Mouse (Mus musculus) cerebellum, postnatal 4 days (tissue): Measurements from ENCODE around the gene Tmem38b.
"Not testable (repeated sequence)": the region's sequence is repeated elsewhere in the genome, so short reads cannot be mapped to it uniquely, and the experiment has no call there.

Experiments
- DNase-seq, 2 experiments: peaks; one replicate each; pipeline ENCODE4 v3.0.0; 2022; ENCODE audit warnings: low spot score in 2 of 2, mixed read lengths in 1 of 2

Tmem38b gene

GRCm38 (mm10) chr4:53825821-53826605 lies at the start of gene Tmem38b:
Gene Tmem38b (plus strand): TSS chr4:53826045.
- peak; percentile 50 to 85 for DNase-seq

- no peak for DNase-seq
Measured at GRCm38 (mm10) chr4:53781396-53781795, 44.4 kb upstream of the Tmem38b start.

GRCm38 (mm10) chr4:53782216-53783070 lies 43.4 kb upstream of the Tmem38b start:
- DNase-seq, result no peak

GRCm38 (mm10) chr4:53785746-53786398 lies 40.0 kb upstream of the Tmem38b start:
- no peak for DNase-seq

- DNase-seq, result no peak
Measured at GRCm38 (mm10) chr4:53786851-53787250, 39.0 kb upstream of the Tmem38b start.

- no peak for DNase-seq
Measured at GRCm38 (mm10) chr4:53789346-53789745, 36.5 kb upstream of the Tmem38b start.

- no peak for DNase-seq
Measured at GRCm38 (mm10) chr4:53794257-53794966, 31.4 kb upstream of the Tmem38b start.

- no peak for DNase-seq
Measured at GRCm38 (mm10) chr4:53795086-53795485, 30.8 kb upstream of the Tmem38b start.

- DNase-seq, result no peak
Measured at GRCm38 (mm10) chr4:53795706-53796105, 30.1 kb upstream of the Tmem38b start.

GRCm38 (mm10) chr4:53796865-53797772 lies 28.7 kb upstream of the Tmem38b start:
- no peak for DNase-seq

- DNase-seq, result no peak
Measured at GRCm38 (mm10) chr4:53798896-53799676, 26.8 kb upstream of the Tmem38b start.

- DNase-seq, result no peak
Measured at GRCm38 (mm10) chr4:53799753-53800152, 26.1 kb upstream of the Tmem38b start.

GRCm38 (mm10) chr4:53803674-53804073 lies 22.2 kb upstream of the Tmem38b start:
- not testable (repeated sequence) for DNase-seq

- DNase-seq, result not testable (repeated sequence)
Measured at GRCm38 (mm10) chr4:53806428-53806827, 19.4 kb upstream of the Tmem38b start.

- no peak for DNase-seq
Measured at GRCm38 (mm10) chr4:53818320-53818719, 7.5 kb upstream of the Tmem38b start.

- DNase-seq, result no peak
Measured at GRCm38 (mm10) chr4:53823697-53824096, 2.1 kb upstream of the Tmem38b start.

- no peak for DNase-seq
Measured at GRCm38 (mm10) chr4:53824831-53825230, 1.0 kb upstream of the Tmem38b start.

- DNase-seq, result no peak
Measured at GRCm38 (mm10) chr4:53826641-53827248, 900 bp downstream of the Tmem38b start.

- DNase-seq, result no peak
Measured at GRCm38 (mm10) chr4:53827869-53828268, 2.0 kb downstream of the Tmem38b start.
